Mouse (Mus musculus): Measurements from ENCODE around the gene Dlg5. TPM values are rescaled to one million over a fixed set of nuclear protein-coding genes. Genes with fewer than 3 reads are reported as not detected.

Gene Dlg5
- polyA plus RNA-seq, 1 experiment from 2014 or later: 25.4 TPM

GRCm38 (mm10) chr14:24094656-24095055 lies 151.1 kb downstream of the Dlg5 start:
- Histone ChIP-seq H3K4me2 (ENCODE audit: low read depth) (no peak overlapping the region), H3K27me3 (ENCODE audit: control insufficient read depth, insufficient read depth, low read length) (no peaks in the 10 kb centered on the region), H3K4me1 (ENCODE audit: control insufficient read depth, insufficient read depth, low read length) (no peaks in the 10 kb centered on the region), H3K4me3 (ENCODE audit: low read depth, low read length) (no peak overlapping the region), H3K9ac (ENCODE audit: low read length) (no peak overlapping the region), H3K9me3 (ENCODE audit: control insufficient read depth, low read length) (no peaks in the 10 kb centered on the region), H3K27ac (ENCODE audit: low read depth, low read length) (no peak overlapping the region), H3K36me3 (ENCODE audit: control insufficient read depth, insufficient read depth, low read length) (no peaks in the 10 kb centered on the region)
- ATAC-seq (ENCODE audit: insufficient read depth, low FRiP score, low TSS enrichment): no peak
- DNase-seq (ENCODE audit: low spot score): no peak
- WGBS: 91% methylated on average over 1 of the region's 1 CpGs

GRCm38 (mm10) chr14:24093221-24093620 lies 152.5 kb downstream of the Dlg5 start:
- Histone ChIP-seq H3K27me3 (ENCODE audit: control insufficient read depth, insufficient read depth, low read length) (no peaks in the 10 kb centered on the region), H3K27ac (ENCODE audit: low read depth, low read length) (no peak overlapping the region), H3K4me2 (ENCODE audit: low read depth) (no peak overlapping the region), H3K36me3 (ENCODE audit: control insufficient read depth, insufficient read depth, low read length) (no peaks in the 10 kb centered on the region), H3K4me1 (ENCODE audit: control insufficient read depth, insufficient read depth, low read length) (no peaks in the 10 kb centered on the region), H3K9ac (ENCODE audit: low read length) (no peak overlapping the region), H3K4me3 (ENCODE audit: low read depth, low read length) (no peak overlapping the region), H3K9me3 (ENCODE audit: control insufficient read depth, low read length) (no peaks in the 10 kb centered on the region)
- ATAC-seq (ENCODE audit: insufficient read depth, low FRiP score, low TSS enrichment) (no peak), DNase-seq (ENCODE audit: low spot score) (no peak)
- 96% methylated on average over 4 of the region's 4 CpGs for WGBS

- Histone ChIP-seq H3K27me3 (ENCODE audit: control insufficient read depth, insufficient read depth, low read length) (no peaks in the 10 kb centered on the region), H3K4me3 (ENCODE audit: low read depth, low read length) (no peak overlapping the region), H3K9me3 (ENCODE audit: control insufficient read depth, low read length) (no peaks in the 10 kb centered on the region), H3K4me2 (ENCODE audit: low read depth) (no peak overlapping the region), H3K27ac (ENCODE audit: low read depth, low read length) (no peak overlapping the region), H3K36me3 (ENCODE audit: control insufficient read depth, insufficient read depth, low read length) (no peaks in the 10 kb centered on the region), H3K9ac (ENCODE audit: low read length) (no peak overlapping the region), H3K4me1 (ENCODE audit: control insufficient read depth, insufficient read depth, low read length) (no peaks in the 10 kb centered on the region)
- ATAC-seq (ENCODE audit: insufficient read depth, low FRiP score, low TSS enrichment): no peak
- DNase-seq (ENCODE audit: low spot score): no peak
- WGBS: 88% methylated on average over 3 of the region's 3 CpGs
These were observed 153.3 kb downstream of the Dlg5 start for GRCm38 (mm10) chr14:24092391-24092790.

GRCm38 (mm10) chr14:24090790-24091189 lies 154.9 kb downstream of the Dlg5 start:
- H3K4me2 ChIP-seq (ENCODE audit: low read depth): no peak overlapping the region
- DNase-seq (ENCODE audit: low spot score) (no peak), ATAC-seq (ENCODE audit: insufficient read depth, low FRiP score, low TSS enrichment) (no peak)
- H3K36me3 ChIP-seq (ENCODE audit: control insufficient read depth, insufficient read depth, low read length): no peaks in the 10 kb centered on the region
- H3K27ac ChIP-seq (ENCODE audit: low read depth, low read length): no peak overlapping the region
- no peak overlapping the region for H3K9ac ChIP-seq (ENCODE audit: low read length)
- H3K4me3 ChIP-seq (ENCODE audit: low read depth, low read length): no peak overlapping the region
- WGBS: 92% methylated on average over 1 of the region's 1 CpGs
- no peaks in the 10 kb centered on the region for H3K4me1 ChIP-seq (ENCODE audit: control insufficient read depth, insufficient read depth, low read length)
- H3K27me3 ChIP-seq (ENCODE audit: control insufficient read depth, insufficient read depth, low read length): no peaks in the 10 kb centered on the region
- H3K9me3 ChIP-seq (ENCODE audit: control insufficient read depth, low read length): no peaks in the 10 kb centered on the region

GRCm38 (mm10) chr14:24089181-24089580 lies 156.5 kb downstream of the Dlg5 start:
- Histone ChIP-seq H3K36me3 (ENCODE audit: control insufficient read depth, insufficient read depth, low read length) (no peaks in the 10 kb centered on the region), H3K4me3 (ENCODE audit: low read depth, low read length) (no peak overlapping the region)

GRCm38 (mm10) chr14:24087430-24087829 lies 158.3 kb downstream of the Dlg5 start:
- no peak overlapping the region for H3K27ac ChIP-seq (ENCODE audit: low read depth, low read length)
- H3K4me3 ChIP-seq (ENCODE audit: low read depth, low read length): no peak overlapping the region
- ATAC-seq (ENCODE audit: insufficient read depth, low FRiP score, low TSS enrichment) (no peak), DNase-seq (ENCODE audit: low spot score) (no peak)
- no peaks in the 10 kb centered on the region for H3K27me3 ChIP-seq (ENCODE audit: control insufficient read depth, insufficient read depth, low read length)
- H3K36me3 ChIP-seq (ENCODE audit: control insufficient read depth, insufficient read depth, low read length): no peaks in the 10 kb centered on the region
- no peak overlapping the region for H3K4me2 ChIP-seq (ENCODE audit: low read depth)
- H3K9me3 ChIP-seq (ENCODE audit: control insufficient read depth, low read length): no peaks in the 10 kb centered on the region
- WGBS: 89% methylated on average over 3 of the region's 3 CpGs
- H3K4me1 ChIP-seq (ENCODE audit: control insufficient read depth, insufficient read depth, low read length): no peaks in the 10 kb centered on the region
- no peak overlapping the region for H3K9ac ChIP-seq (ENCODE audit: low read length)

More at GRCm38 (mm10) chr14:24089181-24089580, 156.5 kb downstream of the Dlg5 start:
- no peak for DNase-seq (ENCODE audit: low spot score)
- Histone ChIP-seq H3K9ac (ENCODE audit: low read length) (no peak overlapping the region), H3K9me3 (ENCODE audit: control insufficient read depth, low read length) (no peaks in the 10 kb centered on the region), H3K27ac (ENCODE audit: low read depth, low read length) (no peak overlapping the region), H3K4me1 (ENCODE audit: control insufficient read depth, insufficient read depth, low read length) (no peaks in the 10 kb centered on the region), H3K27me3 (ENCODE audit: control insufficient read depth, insufficient read depth, low read length) (no peaks in the 10 kb centered on the region), H3K4me2 (ENCODE audit: low read depth) (no peak overlapping the region)
- ATAC-seq (ENCODE audit: insufficient read depth, low FRiP score, low TSS enrichment): no peak
- 85% methylated on average over 3 of the region's 3 CpGs for WGBS

GRCm38 (mm10) chr14:24086481-24086880 lies 159.2 kb downstream of the Dlg5 start:
- DNase-seq (ENCODE audit: low spot score) (no peak), ATAC-seq (ENCODE audit: insufficient read depth, low FRiP score, low TSS enrichment) (no peak)
- no peaks in the 10 kb centered on the region for H3K27me3 ChIP-seq (ENCODE audit: control insufficient read depth, insufficient read depth, low read length)
- H3K36me3 ChIP-seq (ENCODE audit: control insufficient read depth, insufficient read depth, low read length): no peaks in the 10 kb centered on the region
- no peaks in the 10 kb centered on the region for H3K4me1 ChIP-seq (ENCODE audit: control insufficient read depth, insufficient read depth, low read length)
- no peak overlapping the region for H3K4me3 ChIP-seq (ENCODE audit: low read depth, low read length)
- H3K9me3 ChIP-seq (ENCODE audit: control insufficient read depth, low read length): no peaks in the 10 kb centered on the region
- WGBS: 78% methylated on average over 5 of the region's 5 CpGs
- no peak overlapping the region for H3K9ac ChIP-seq (ENCODE audit: low read length)
- no peak overlapping the region for H3K27ac ChIP-seq (ENCODE audit: low read depth, low read length)
- no peak overlapping the region for H3K4me2 ChIP-seq (ENCODE audit: low read depth)

Small RNA genes within 50 kb of the gene (microRNA-seq; reads per million reads assigned to microRNA genes)
- gene Mir7210: not detected

Other genes starting within 250 kb of the Dlg5 start
- gene Kcnma1, start 231.4 kb downstream of the Dlg5 start, polyA plus RNA-seq (2014; fragmentation: Nextera tagmentation; extraction: Ambion mirVana): 2.5 and 2.7 TPM in 2 replicates
- gene E330034G19Rik, start 47.3 kb upstream of the Dlg5 start, polyA plus RNA-seq (2014; fragmentation: Nextera tagmentation; extraction: Ambion mirVana): not detected in 2 replicates
- gene Polr3a, start 241.1 kb upstream of the Dlg5 start, polyA plus RNA-seq (2014; fragmentation: Nextera tagmentation; extraction: Ambion mirVana): 20.6 and 21.5 TPM in 2 replicates
- 983 and 1,021 TPM in 2 replicates for gene Rps24, start 241.2 kb upstream of the Dlg5 start, polyA plus RNA-seq (2014; fragmentation: Nextera tagmentation; extraction: Ambion mirVana)